In the genomic region with DNA sequence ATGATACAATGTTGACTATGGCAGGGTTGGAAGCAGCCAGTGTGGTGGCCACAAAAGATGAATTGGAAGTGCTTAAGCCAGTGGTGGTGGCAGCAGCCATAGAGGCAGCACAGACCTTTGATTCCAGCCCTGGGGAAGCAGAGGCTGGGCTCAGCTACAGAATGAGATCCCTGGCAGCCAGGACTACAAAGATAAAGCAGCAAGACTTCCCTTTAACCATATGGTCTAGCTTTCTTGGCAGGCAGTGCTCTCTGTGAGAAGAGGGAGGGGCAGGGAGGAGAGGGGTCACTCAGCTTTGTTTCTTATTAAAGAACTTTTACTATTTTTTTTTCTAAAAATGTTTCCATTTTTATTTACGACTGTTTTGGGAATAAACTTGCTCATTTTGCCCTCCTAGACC, we compare ENCODE assay signal across 9 mouse cellular contexts. TPM values are rescaled to one million over a fixed set of nuclear protein-coding genes. Genes with fewer than 3 reads are reported as not detected.
DNase-seq lines count a peak whose midpoint lies in the region; ATAC-seq lines count a peak whose summit lies in the region.
"Had no signal": no experiment of that assay in that cellular context is flagged by ENCODE, and none has a peak within 500 bp of the region (broad histone marks: within the 10 kb centered on the region; RNA-seq: fewer than 3 reads in every experiment).

No protein-coding gene starts in this region.

- intact Hi-C loops in gastrocnemius, postnatal 36 days (cut with DNase I), result no loop called here
- intact Hi-C loops in left cerebral cortex, postnatal 10 days (cut with DNase I), result no loop called here

- H3K4me2 ChIP-seq in heart, embryonic 15.5 days, result no peak overlapping the region

- H3K27me3 ChIP-seq in heart, embryonic 15.5 days, result no peaks in the 10 kb centered on the region

- peak; percentile 6 to 8 for DNase-seq in heart, adult 9 months (ENCODE audit: low spot score in 2 of 2)
- DNase-seq in heart, adult 8-10 months (ENCODE audit: low spot score), result no peak
- DNase-seq in cerebellum, adult 18-20 months, result peak; percentile 67 to 79
- no peak for DNase-seq in T-cell, adult 2 months (ENCODE audit: low spot score)
- no peak for DNase-seq in gastrocnemius, postnatal 36 days
- DNase-seq in left cerebral cortex, postnatal 10 days (ENCODE audit: extremely low spot score in 1 of 2, low spot score in 2 of 2), result no peak

- H3K9ac ChIP-seq in heart, embryonic 15.5 days, result no peak overlapping the region
- H3K9ac ChIP-seq: liver, embryonic 14.5 days had no signal

- H3K9me3 ChIP-seq in heart, embryonic 15.5 days (replicated peaks), result no peaks in the 10 kb centered on the region

- no peaks in the 10 kb centered on the region for H3K36me3 ChIP-seq in heart, embryonic 15.5 days

- peaks cover 28% of the 10 kb centered on the region for H3K4me1 ChIP-seq in heart, embryonic 15.5 days (replicated peaks)

- H3K27ac ChIP-seq in heart, embryonic 15.5 days, result peak overlapping the region; percentile 62
- H3K27ac ChIP-seq: liver, embryonic 14.5 days had no signal

- peak; percentile 44 for ATAC-seq in heart, embryonic 15.5 days (replicated peaks; ENCODE audit: insufficient number of reproducible peaks, insufficient read depth, low FRiP score, low read depth)
- peak; percentile 56 for ATAC-seq in megakaryocyte-erythroid progenitor cell, adult 5-6 weeks (replicated peaks; ENCODE audit: low FRiP score, low TSS enrichment, poor library complexity, severe bottlenecking)

- 56% methylated on average over 1 of the region's 1 CpGs for WGBS in heart, embryonic 15.5 days

- no peak overlapping the region for H3K4me3 ChIP-seq in heart, embryonic 15.5 days

RNA-seq across cellular contexts. Expression of a gene that starts 1.4 kb away (rescaled TPM):
- 1 to 10 TPM; 1.8 to 2.4 (median 2.2) TPM for total RNA-seq in heart, adult 8-10 months (2022)
- polyA plus RNA-seq in heart, embryonic 15.5 days (2015; fragmentation: Nextera tagmentation; extraction: Ambion mirVana), result 4.1 and 4.4 TPM in 2 replicates
- total RNA-seq in megakaryocyte-erythroid progenitor cell, adult 5-6 weeks (2014; fragmentation: Nextera tagmentation), result 1.7 and 2.1 TPM in 2 replicates
- total RNA-seq in megakaryocyte-erythroid progenitor cell, adult 5-6 weeks (2017), result 0.42 and 1.2 TPM in 2 replicates
- total RNA-seq in gastrocnemius, postnatal 36 days (2021), result under 1 TPM; 0.59 to 0.76 TPM
- 10 to 100 TPM; 12.1 to 12.6 TPM for total RNA-seq in left cerebral cortex, postnatal 10 days (2021)

Comparison
In these comparisons a context has a peak if more than half of its experiments do, and no peak if none do; other contexts are left out.
1. DNase-seq: peak in heart, adult 9 months (2 of 2) and cerebellum, adult 18-20 months (2 of 2); none in heart, adult 8-10 months (single experiment), T-cell, adult 2 months (single experiment), gastrocnemius, postnatal 36 days (0 of 2) and left cerebral cortex, postnatal 10 days (0 of 2).